Mouse (Mus musculus) embryonic facial prominence, embryonic 12.5 days (tissue): ENCODE data around the gene Nhp2. TPM values are rescaled to one million over a fixed set of nuclear protein-coding genes. Genes with fewer than 3 reads are reported as not detected.
"Not testable (repeated sequence)": the region's sequence is repeated elsewhere in the genome, so short reads cannot be mapped to it uniquely, and the experiment has no call there.

ENCODE experiments used
- ATAC-seq: fragments of 200-750 bp; cut with Nextera tagmentation; 2 replicates; pipeline ENCODE4 v1.8.0; 2017; ENCODE audit not compliant: insufficient number of reproducible peaks, insufficient read depth, low FRiP score, low TSS enrichment
- H3K27ac ChIP-seq: fragments of 300-500 bp; sonication (generic); 2 replicates; pipeline ENCODE4 v1.5.1; 2016; ENCODE audit warnings: mild to moderate bottlenecking
- H3K27me3 ChIP-seq: fragments of 300-500 bp; sonication (generic); 2 replicates; pipeline ENCODE4 v1.6.1; 2016; ENCODE audit warnings: mild to moderate bottlenecking, moderate library complexity
- H3K36me3 ChIP-seq: fragments of 300-500 bp; sonication (generic); 2 replicates; pipeline ENCODE4 v1.6.1; 2016; ENCODE audit warnings: mild to moderate bottlenecking
- H3K4me1 ChIP-seq: fragments of 300-500 bp; sonication (generic); 2 replicates; pipeline ENCODE4 v1.6.1; 2016
- H3K4me2 ChIP-seq: fragments of 300-500 bp; sonication (generic); replicated peaks from 2 replicates; pipeline ENCODE4 v1.6.1; 2016; ENCODE audit warnings: mild to moderate bottlenecking, moderate library complexity
- H3K4me3 ChIP-seq: fragments of 300-500 bp; sonication (generic); 2 replicates; pipeline ENCODE4 v1.5.1; 2016; ENCODE audit warnings: mild to moderate bottlenecking
- H3K9ac ChIP-seq: fragments of 300-500 bp; sonication (generic); 2 replicates; pipeline ENCODE4 v1.6.1; 2016; ENCODE audit warnings: mild to moderate bottlenecking, moderate library complexity
- H3K9me3 ChIP-seq: fragments of 300-500 bp; sonication (generic); 2 replicates; pipeline ENCODE4 v1.6.1; 2016; ENCODE audit warnings: mild to moderate bottlenecking, moderate library complexity
- WGBS: fragments of 180-500 bp; shearing (Covaris S2); methylation state at CpG from one replicate; pipeline ENCODE4 v1.1.7; 2016; 5-methylcytosine and 5-hydroxymethylcytosine counted together
- polyA plus RNA-seq: library from polyadenylated mRNA; unstranded; fragments of >200 nt; fragmentation: Nextera tagmentation; extraction: Ambion mirVana; gene quantifications from 2 replicates; pipeline ENCODE4 v1.2.1, GENCODE M21; 2016

The Nhp2 gene
- polyA plus RNA-seq, 1 experiment from 2014 or later: 141 TPM

DNA sequence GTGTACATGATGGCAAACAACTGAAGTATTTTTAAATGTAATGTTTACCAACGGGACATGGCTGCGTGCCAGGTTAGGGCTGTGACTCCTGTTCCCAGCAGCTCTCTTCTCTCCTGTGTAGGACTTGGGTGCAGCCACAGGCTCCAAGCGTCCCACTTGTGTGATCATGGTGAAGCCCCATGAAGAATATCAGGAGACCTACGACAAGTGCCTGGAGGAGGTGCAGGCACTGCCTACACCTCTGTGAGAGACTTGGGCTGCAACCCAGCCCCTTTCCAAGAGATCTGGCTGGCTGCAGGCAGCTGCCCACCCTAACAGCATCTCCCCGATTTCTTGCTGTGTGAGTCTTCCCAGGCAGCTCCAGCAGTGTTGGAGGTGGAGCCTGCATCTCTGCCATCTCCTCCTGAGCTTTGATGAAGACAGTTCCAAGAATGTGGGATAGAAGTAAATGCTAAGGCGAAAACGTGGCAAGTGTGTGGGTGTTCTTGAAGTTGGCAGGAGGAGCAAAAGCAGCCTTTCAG, 3.5 kb downstream of the Nhp2 start:
- Histone ChIP-seq H3K4me3 (no peak overlapping the region), H3K9me3 (no peaks in the 10 kb centered on the region), H3K9ac (no peak overlapping the region), H3K36me3 (peaks cover 56% of the 10 kb centered on the region), H3K4me1 (peaks cover 9% of the 10 kb centered on the region), H3K27ac (no peak overlapping the region), H3K4me2 (no peak overlapping the region), H3K27me3 (no peaks in the 10 kb centered on the region)
- ATAC-seq: no peak
- 88% methylated on average over 7 of the region's 7 CpGs for WGBS

DNA sequence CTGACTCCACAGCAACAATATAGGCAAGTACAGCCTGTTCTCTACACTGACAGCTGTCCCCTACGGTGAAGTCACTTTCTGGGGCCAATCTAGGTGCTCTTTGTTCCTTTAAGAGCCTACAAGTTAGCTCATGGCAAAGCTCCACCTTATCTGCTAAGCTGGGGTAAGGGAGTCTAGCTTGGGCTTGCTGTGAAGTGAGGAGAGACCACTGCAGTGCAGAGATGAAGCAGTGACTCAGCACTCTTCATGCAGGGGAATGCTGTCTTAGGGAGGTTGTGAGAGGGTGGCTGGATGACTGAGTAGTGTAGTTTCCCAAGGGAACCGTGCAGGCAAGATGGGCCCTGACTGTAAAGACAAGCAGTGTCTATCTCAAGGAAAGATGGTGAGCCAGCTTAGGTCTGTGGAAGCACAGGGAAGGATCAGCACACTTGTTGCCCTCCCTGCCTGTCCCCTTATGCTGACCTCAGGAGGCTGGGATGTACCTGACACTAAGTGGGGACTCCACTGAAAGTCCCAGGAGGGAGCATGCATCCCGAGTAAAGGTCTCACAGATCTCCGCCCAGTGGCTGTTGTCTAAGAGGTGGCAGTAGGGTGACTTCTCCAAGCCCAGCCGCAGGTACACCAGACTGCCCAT, 5.8 kb downstream of the Nhp2 start:
- peaks cover 7% of the 10 kb centered on the region for H3K4me1 ChIP-seq
- 79% methylated on average over 5 of the region's 5 CpGs for WGBS
- no peak overlapping the region for H3K4me2 ChIP-seq
- no peak overlapping the region for H3K4me3 ChIP-seq
- no peaks in the 10 kb centered on the region for H3K27me3 ChIP-seq
- H3K9ac ChIP-seq: no peak overlapping the region
- no peak for ATAC-seq
- H3K9me3 ChIP-seq: no peaks in the 10 kb centered on the region
- H3K36me3 ChIP-seq: peaks cover 63% of the 10 kb centered on the region
- no peak overlapping the region for H3K27ac ChIP-seq

DNA sequence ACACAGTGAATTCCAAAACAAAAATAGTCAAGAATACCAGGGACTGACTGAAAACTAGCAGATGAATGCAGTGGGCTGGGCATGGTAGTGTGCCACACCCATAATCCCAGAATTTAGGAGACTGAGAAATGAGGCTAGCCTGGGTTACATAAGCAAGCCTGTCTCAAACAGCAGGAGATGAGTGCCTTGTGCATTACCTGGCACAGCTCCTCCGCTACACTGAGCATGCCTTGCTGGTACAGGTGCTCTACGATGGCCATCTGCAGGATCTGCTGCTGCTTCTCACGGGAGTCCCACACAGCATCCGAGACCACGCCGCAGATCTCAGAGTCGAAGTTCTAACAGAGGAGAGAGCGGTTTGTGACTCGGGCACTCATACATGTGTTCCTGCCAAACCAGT, 7.9 kb downstream of the Nhp2 start:
- ATAC-seq: no peak
- Histone ChIP-seq H3K4me1 (no peaks in the 10 kb centered on the region), H3K9ac (no peak overlapping the region), H3K27me3 (no peaks in the 10 kb centered on the region), H3K9me3 (no peaks in the 10 kb centered on the region), H3K4me2 (no peak overlapping the region), H3K27ac (no peak overlapping the region), H3K4me3 (no peak overlapping the region), H3K36me3 (peaks cover 51% of the 10 kb centered on the region)
- 92% methylated on average over 9 of the region's 9 CpGs for WGBS

DNA sequence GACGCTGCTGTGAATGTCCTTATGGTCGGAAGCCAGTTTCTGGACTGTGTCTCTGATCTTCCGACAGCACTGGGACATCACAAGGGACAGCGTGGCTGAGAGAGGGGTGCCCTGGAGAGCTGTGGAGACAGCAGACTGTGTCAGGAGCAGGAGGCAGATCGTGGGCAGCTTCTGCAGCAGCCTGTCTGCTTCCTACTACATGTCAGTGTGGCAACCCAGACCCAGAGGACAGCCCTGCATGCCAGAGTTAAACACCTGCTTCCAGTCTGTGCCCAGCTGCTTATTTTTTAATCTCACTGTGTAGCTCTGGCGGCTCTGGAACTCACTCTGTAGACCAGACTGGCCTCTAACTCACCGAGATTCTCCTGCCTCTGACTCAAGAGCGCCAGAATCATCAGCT, 8.4 kb downstream of the Nhp2 start:
- WGBS: 90% methylated on average over 8 of the region's 8 CpGs

DNA sequence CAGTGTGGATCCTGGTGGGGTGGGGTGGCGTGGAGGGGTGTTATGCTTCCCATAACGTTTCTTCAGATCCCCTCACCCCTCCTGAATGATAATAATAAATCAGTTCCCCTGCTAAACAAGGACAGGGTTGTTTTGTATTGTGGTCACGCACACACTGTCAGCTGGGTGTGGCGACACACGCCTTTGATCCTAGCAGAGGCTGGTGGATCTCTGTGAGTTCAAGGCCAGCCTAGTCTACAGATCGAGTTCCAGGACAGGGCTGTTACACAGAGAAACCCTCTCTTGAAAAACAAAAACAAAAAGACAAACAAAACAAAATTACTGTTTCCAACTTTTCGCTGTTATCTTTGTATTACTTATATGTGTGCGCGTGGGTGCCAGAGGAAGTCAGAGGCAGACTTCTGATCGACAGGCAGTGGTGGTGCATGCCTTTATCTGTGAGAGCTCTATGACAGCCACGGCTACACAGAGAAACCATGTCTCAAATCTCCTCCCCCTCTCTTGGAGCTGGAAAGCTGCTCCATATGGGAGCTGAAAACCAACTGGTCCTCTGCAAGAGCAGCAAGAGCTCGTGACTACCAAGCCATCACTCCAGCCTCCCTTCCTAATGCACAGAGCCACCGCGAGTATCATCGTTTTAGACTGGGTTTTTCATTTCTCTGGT, 10.2 kb downstream of the Nhp2 start:
- no peak overlapping the region for H3K27ac ChIP-seq
- H3K4me2 ChIP-seq: no peak overlapping the region
- H3K9ac ChIP-seq: no peak overlapping the region
- 80% methylated on average over 15 of the region's 15 CpGs for WGBS
- H3K4me1 ChIP-seq: peaks cover 4% of the 10 kb centered on the region; the same call in 1 of the 2 replicates
- no peaks in the 10 kb centered on the region for H3K9me3 ChIP-seq
- H3K27me3 ChIP-seq: no peaks in the 10 kb centered on the region
- no peak overlapping the region for H3K4me3 ChIP-seq
- ATAC-seq: no peak
- peaks cover 28% of the 10 kb centered on the region for H3K36me3 ChIP-seq

More for the DNA sequence above, 8.4 kb downstream of the Nhp2 start:
- Histone ChIP-seq H3K27me3 (no peaks in the 10 kb centered on the region), H3K9me3 (no peaks in the 10 kb centered on the region), H3K4me3 (no peak overlapping the region), H3K4me2 (no peak overlapping the region), H3K36me3 (peaks cover 46% of the 10 kb centered on the region), H3K4me1 (no peaks in the 10 kb centered on the region), H3K27ac (no peak overlapping the region), H3K9ac (no peak overlapping the region)
- no peak for ATAC-seq

DNA sequence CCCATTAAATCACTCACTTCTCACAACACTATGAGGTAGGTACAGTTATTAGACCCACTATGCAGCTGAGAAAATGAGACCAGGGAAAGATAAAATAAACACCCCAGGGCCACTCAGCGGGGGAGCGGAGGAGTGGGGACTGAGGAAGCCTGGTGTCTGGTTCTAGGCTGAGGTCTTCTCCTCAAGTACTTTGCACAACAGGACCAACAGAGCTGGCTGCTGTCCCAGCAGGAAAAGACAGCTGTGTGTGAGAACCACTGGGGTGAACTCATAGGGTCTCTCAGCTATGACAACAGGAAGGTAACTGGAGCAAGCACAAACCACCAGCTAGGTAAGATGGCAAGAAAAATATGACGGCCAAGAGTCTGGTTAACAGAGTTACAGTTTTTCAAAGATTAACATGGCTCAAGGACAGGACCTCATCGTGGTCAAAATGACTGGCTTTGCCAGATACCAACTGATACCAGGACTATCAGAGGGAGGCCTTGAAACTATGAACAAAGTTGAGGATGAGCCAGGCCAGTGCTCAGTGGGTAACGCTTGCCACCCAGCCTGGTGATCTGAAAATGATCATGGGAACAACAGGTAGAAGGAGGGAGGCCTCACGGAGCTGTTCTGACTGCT, 12.7 kb downstream of the Nhp2 start:
- H3K36me3 ChIP-seq: peaks cover 8% of the 10 kb centered on the region; the same call in 1 of the 2 replicates
- no peak overlapping the region for H3K9ac ChIP-seq
- H3K27me3 ChIP-seq: no peaks in the 10 kb centered on the region
- no peak overlapping the region for H3K4me3 ChIP-seq
- ATAC-seq: no peak
- no peak overlapping the region for H3K27ac ChIP-seq
- no peaks in the 10 kb centered on the region for H3K9me3 ChIP-seq
- no peak overlapping the region for H3K4me2 ChIP-seq
- 84% methylated on average over 6 of the region's 6 CpGs for WGBS
- peaks cover 13% of the 10 kb centered on the region; the same call in 1 of the 2 replicates for H3K4me1 ChIP-seq

DNA sequence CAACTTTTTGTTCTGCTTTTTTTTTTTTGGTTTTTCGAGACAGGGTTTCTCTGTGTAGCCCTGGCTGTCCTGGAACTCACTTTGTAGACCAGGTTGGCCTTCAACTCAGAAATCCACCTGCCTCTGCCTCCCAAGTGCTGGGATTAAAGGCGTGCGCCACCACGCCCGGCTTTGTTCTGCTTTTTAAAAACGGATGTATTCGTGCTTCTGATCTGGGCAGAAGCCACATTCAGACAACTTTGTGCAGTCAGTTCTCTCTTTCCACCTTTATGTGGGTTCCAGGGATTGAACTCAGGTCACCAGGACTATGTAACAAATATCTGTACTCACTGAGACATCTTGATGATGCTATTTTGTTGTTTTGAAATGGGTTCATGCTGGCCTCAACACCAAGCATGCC, 13.7 kb downstream of the Nhp2 start:
- not testable (repeated sequence) for H3K9me3 ChIP-seq, H3K4me2 ChIP-seq, ATAC-seq, H3K27ac ChIP-seq, H3K9ac ChIP-seq, H3K36me3 ChIP-seq, H3K27me3 ChIP-seq, H3K4me3 ChIP-seq
- H3K4me1 ChIP-seq: peaks cover 19% of the 10 kb centered on the region
- WGBS: 93% methylated on average over 7 of the region's 7 CpGs

DNA sequence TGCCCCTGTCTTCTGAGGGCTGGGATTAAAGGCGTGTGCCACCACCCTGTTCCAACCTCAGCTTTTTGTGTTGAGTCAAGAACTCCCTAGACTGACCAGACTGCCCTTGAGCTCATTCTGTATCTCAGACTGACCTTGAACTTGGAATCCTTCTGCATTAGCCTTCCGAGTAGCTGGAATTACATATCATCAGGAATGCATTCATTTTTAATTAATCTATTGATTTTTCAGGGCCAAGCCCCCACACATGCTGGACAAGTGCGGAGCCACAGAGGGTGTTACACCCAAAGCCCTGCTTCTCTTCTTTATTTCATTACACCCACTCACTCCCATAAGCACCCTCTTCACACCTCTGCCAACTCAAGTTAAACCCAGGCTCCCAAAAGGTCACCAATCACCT, 14.2 kb downstream of the Nhp2 start:
- peaks cover 3% of the 10 kb centered on the region; the same call in 1 of the 2 replicates for H3K36me3 ChIP-seq
- WGBS: 93% methylated on average over 3 of the region's 3 CpGs

DNA sequence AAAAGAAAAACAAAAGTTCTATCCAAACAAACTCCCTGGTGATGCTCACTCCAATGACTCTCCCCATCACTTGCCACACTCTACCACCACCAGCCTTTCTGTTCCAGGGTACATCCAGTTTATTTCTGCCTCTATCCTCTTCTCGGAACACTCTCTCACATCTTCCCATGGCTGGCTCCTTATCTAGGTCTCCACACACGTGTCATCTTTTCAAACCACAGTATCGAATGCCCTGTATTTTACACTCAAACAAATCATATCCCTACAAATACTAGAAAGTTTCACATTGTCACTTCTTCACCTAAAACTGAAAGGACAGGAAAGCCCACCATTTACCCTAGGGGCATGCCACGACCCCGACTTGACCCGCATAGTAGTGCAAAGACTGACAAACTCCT, 15.6 kb downstream of the Nhp2 start:
- peak overlapping the region; percentile 81 for H3K4me3 ChIP-seq
- no peak for ATAC-seq
- 20% methylated on average over 6 of the region's 6 CpGs for WGBS
- peak overlapping the region; percentile 77; the same call in 1 of the 2 replicates for H3K27ac ChIP-seq
- no peaks in the 10 kb centered on the region for H3K27me3 ChIP-seq
- H3K9me3 ChIP-seq: no peaks in the 10 kb centered on the region
- H3K36me3 ChIP-seq: no peaks in the 10 kb centered on the region
- H3K9ac ChIP-seq: peak overlapping the region; percentile 72
- H3K4me1 ChIP-seq: peaks cover 19% of the 10 kb centered on the region
- peak overlapping the region; percentile 80 for H3K4me2 ChIP-seq

More for the DNA sequence above, 14.2 kb downstream of the Nhp2 start:
- H3K9me3 ChIP-seq: no peaks in the 10 kb centered on the region
- H3K4me3 ChIP-seq: no peak overlapping the region
- ATAC-seq: no peak
- no peak overlapping the region for H3K27ac ChIP-seq
- H3K4me1 ChIP-seq: peaks cover 19% of the 10 kb centered on the region
- H3K9ac ChIP-seq: no peak overlapping the region
- no peaks in the 10 kb centered on the region for H3K27me3 ChIP-seq
- H3K4me2 ChIP-seq: no peak overlapping the region

DNA sequence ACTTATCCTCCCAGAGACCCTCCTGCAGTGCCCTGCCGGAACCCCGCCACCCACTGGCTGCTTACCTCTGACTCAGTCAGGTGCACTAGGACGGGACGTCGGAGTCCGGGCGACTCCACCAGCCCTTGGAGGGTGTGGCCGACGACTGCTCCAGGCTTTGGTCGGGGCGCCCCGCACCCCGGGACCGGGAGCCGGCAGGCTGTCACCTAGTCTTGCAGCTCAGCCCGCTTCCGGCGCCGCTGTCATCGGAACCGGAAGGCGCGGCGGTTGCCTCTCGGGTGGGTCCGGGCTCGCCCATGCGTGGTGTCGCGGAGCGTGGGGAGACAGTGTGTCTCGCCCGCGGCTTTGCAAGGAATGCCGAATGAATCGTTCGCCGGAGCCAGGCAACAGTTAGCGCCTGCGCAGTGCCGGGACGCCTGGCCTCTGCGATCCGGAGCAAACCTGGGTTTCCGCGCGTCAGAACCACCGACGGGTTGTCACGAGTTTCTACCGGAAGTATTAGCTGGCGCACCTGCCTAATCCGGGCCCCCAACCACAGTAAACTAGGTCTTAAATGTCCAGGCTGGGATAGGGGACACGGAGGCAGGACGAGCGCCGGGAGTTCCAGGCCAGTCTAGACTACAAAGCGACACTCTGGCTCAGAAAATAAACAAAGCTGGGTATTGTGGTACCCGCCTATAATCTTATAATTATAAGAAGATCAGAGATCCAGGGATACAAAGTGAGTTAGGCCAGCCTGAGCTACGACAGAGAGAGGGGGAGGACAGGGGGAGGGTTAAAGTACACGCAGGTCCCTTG, 16.2 kb downstream of the Nhp2 start, which contains the start of gene Rmnd5b:
Rmnd5b (minus strand) TSS at position 372 of the 798 bp plus-strand sequence.
- no peaks in the 10 kb centered on the region for H3K36me3 ChIP-seq
- WGBS: under 1% methylated on average over 61 of the region's 61 CpGs
- no peaks in the 10 kb centered on the region for H3K9me3 ChIP-seq
- H3K27ac ChIP-seq: peak within 1 kb of the TSS; percentile 77
- peak within 1 kb of the TSS; percentile 80 for H3K4me2 ChIP-seq
- no peaks in the 10 kb centered on the region for H3K27me3 ChIP-seq
- H3K9ac ChIP-seq: peak within 1 kb of the TSS; percentile 72
- peak; percentile 74 for ATAC-seq
- peaks cover 19% of the 10 kb centered on the region for H3K4me1 ChIP-seq
- peak within 1 kb of the TSS; percentile 81 for H3K4me3 ChIP-seq

DNA sequence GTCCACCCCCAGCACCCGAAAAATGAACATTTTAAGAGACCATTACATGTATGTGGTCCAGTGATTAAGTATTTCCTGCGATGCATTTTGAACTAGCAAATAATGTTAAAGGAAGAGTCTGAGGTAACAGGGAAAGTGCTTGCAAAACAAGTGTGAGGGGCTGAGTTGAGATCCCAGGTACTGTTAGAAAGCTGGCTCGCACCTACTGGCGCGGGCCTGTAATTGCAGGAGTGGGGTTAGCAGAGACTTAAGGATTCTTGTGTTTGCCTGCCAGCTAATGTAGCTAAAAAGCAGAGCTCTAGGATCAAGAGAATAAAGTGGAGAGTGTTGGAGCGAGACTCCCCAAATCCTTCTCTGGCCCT, 16.8 kb downstream of the Nhp2 start:
- no peaks in the 10 kb centered on the region for H3K27me3 ChIP-seq
- no peaks in the 10 kb centered on the region for H3K9me3 ChIP-seq
- H3K4me2 ChIP-seq: peak overlapping the region; percentile 80
- WGBS: 3% methylated on average over 6 of the region's 6 CpGs
- peaks cover 19% of the 10 kb centered on the region for H3K4me1 ChIP-seq
- peak overlapping the region; percentile 72 for H3K9ac ChIP-seq
- H3K36me3 ChIP-seq: no peaks in the 10 kb centered on the region
- H3K27ac ChIP-seq: peak overlapping the region; percentile 77
- peak overlapping the region; percentile 81 for H3K4me3 ChIP-seq
- no peak for ATAC-seq
